Mouse (Mus musculus) MEL (cell line): ENCODE results near the gene Olfr435. TPM values are rescaled to one million over a fixed set of nuclear protein-coding genes. Genes with fewer than 3 reads are reported as not detected.

Source experiments
- DNase-seq: peaks from one replicate; pipeline ENCODE4 v3.0.0; 2011; ENCODE audit warnings: low read depth, low spot score
- H3K27ac ChIP-seq: 2 replicates; pipeline ENCODE4 v1.5.1; 2012; ENCODE audit warnings: low read depth, mild to moderate bottlenecking, control low read depth, low read length, moderate library complexity; ENCODE audit not compliant: control insufficient read depth
- H3K27me3 ChIP-seq, 2 experiments: fragments of 150-350 bp in 1 of 2; sonication (generic) in 1 of 2; 2 replicates each; pipeline ENCODE4 v1.6.1; 2012; ENCODE audit warnings: low read length in 2 of 2, mild to moderate bottlenecking in 2 of 2, improper control_type of control experiment in 1 of 2, moderate library complexity in 1 of 2; ENCODE audit not compliant: insufficient read depth in 2 of 2, control insufficient read depth in 1 of 2
- H3K36me3 ChIP-seq, 2 experiments: 2 replicates each; pipeline ENCODE4 v1.6.1; 2012 to 2014; ENCODE audit warnings: low read length in 2 of 2, improper control_type of control experiment in 1 of 2, inconsistent platforms in 1 of 2, mild to moderate bottlenecking in 1 of 2; ENCODE audit not compliant: insufficient read depth in 2 of 2, control insufficient read depth in 1 of 2
- H3K4me1 ChIP-seq, 2 experiments: fragments of 150-350 bp in 1 of 2; sonication (generic) in 1 of 2; 2 replicates each; pipeline ENCODE4 v1.6.1; 2012; ENCODE audit warnings: low read length in 2 of 2, improper control_type of control experiment in 1 of 2, mild to moderate bottlenecking in 1 of 2; ENCODE audit not compliant: insufficient read depth in 2 of 2, control insufficient read depth in 1 of 2
- H3K4me3 ChIP-seq, 2 experiments: fragments of 150-350 bp in 1 of 2; sonication (generic) in 1 of 2; 2 replicates each; pipeline ENCODE4 v1.5.1; 2012; ENCODE audit warnings: low read depth in 2 of 2, low read length in 2 of 2, mild to moderate bottlenecking in 2 of 2, moderate library complexity in 2 of 2, control low read depth in 1 of 2, improper control_type of control experiment in 1 of 2; ENCODE audit not compliant: control insufficient read depth in 1 of 2, insufficient read depth in 1 of 2
- H3K79me2 ChIP-seq: 2 replicates; pipeline ENCODE4 v1.6.1; 2012; ENCODE audit warnings: mild to moderate bottlenecking, low read length, moderate library complexity; ENCODE audit not compliant: control insufficient read depth, poor library complexity, insufficient read depth
- H3K9ac ChIP-seq: 2 replicates; pipeline ENCODE4 v1.6.1; 2012; ENCODE audit warnings: low read depth, mild to moderate bottlenecking, control low read depth, low read length, moderate library complexity; ENCODE audit not compliant: control insufficient read depth, poor library complexity, severe bottlenecking
- H3K9me3 ChIP-seq: fragments of 150-350 bp; sonication (generic); replicated peaks from 2 replicates; pipeline ENCODE4 v1.6.1; 2012; ENCODE audit warnings: mild to moderate bottlenecking, low read length, improper control_type of control experiment, moderate library complexity; ENCODE audit not compliant: insufficient read depth
- CTCF ChIP-seq, 3 experiments: IDR thresholded peaks in 2 of 3; conservative IDR thresholded peaks in 1 of 3; 2 replicates each; pipeline ENCODE4 v1.5.1; 2011 to 2012; ENCODE audit warnings: low read length in 3 of 3, low read depth in 2 of 3, mild to moderate bottlenecking in 2 of 3, improper control_type of control experiment in 1 of 3, inconsistent platforms in 1 of 3, mixed read lengths in 1 of 3, moderate library complexity in 1 of 3; ENCODE audit not compliant: control insufficient read depth in 1 of 3, insufficient read depth in 1 of 3, poor library complexity in 1 of 3, severe bottlenecking in 1 of 3
- EP300 ChIP-seq, 2 experiments: IDR thresholded peaks; 2 replicates each; pipeline ENCODE4 v1.6.1; 2011; ENCODE audit warnings: improper control_type of control experiment in 2 of 2, low read length in 2 of 2, low read depth in 1 of 2, mild to moderate bottlenecking in 1 of 2
- GATA1 ChIP-seq: IDR thresholded peaks from 2 replicates; pipeline ENCODE4 v1.6.1; 2011; ENCODE audit warnings: low read depth, low read length, improper control_type of control experiment
- HCFC1 ChIP-seq: IDR thresholded peaks from 2 replicates; pipeline ENCODE4 v1.6.1; 2012; ENCODE audit warnings: low read depth, mild to moderate bottlenecking, inconsistent platforms, low read length, improper control_type of control experiment, moderate library complexity
- JUND ChIP-seq: IDR thresholded peaks from 2 replicates; pipeline ENCODE4 v1.6.1; 2011; ENCODE audit warnings: low read depth, mild to moderate bottlenecking, improper control_type of control experiment, low read length
- MAZ ChIP-seq: IDR thresholded peaks from 2 replicates; pipeline ENCODE4 v1.6.1; 2012; ENCODE audit warnings: low read depth, mild to moderate bottlenecking, inconsistent platforms, low read length, improper control_type of control experiment
- MXI1 ChIP-seq: IDR thresholded peaks from 2 replicates; pipeline ENCODE4 v1.6.1; 2011; ENCODE audit warnings: mild to moderate bottlenecking, low read depth, low read length, improper control_type of control experiment
- MYC ChIP-seq: IDR thresholded peaks from 2 replicates; pipeline ENCODE4 v1.6.1; 2011; ENCODE audit warnings: low read depth, mild to moderate bottlenecking, low read length, improper control_type of control experiment, moderate library complexity
- NELFE ChIP-seq: IDR thresholded peaks from 2 replicates; pipeline ENCODE4 v1.6.1; 2011; ENCODE audit warnings: low read depth, low read length, improper control_type of control experiment
- POLR2AphosphoS2 ChIP-seq: IDR thresholded peaks from 2 replicates; pipeline ENCODE4 v1.6.1; 2011; ENCODE audit warnings: low read length, improper control_type of control experiment
- SIN3A ChIP-seq: IDR thresholded peaks from 2 replicates; pipeline ENCODE4 v1.6.1; 2012; ENCODE audit warnings: low read length, improper control_type of control experiment, inconsistent platforms
- SMC3 ChIP-seq: IDR thresholded peaks from 2 replicates; pipeline ENCODE4 v1.6.1; 2011; ENCODE audit warnings: low read depth, low read length, improper control_type of control experiment
- TAL1 ChIP-seq: IDR thresholded peaks from 2 replicates; pipeline ENCODE4 v1.6.1; 2012; ENCODE audit warnings: mild to moderate bottlenecking, inconsistent platforms, low read length, moderate library complexity, mixed read lengths
- USF1 ChIP-seq: IDR thresholded peaks from 2 replicates; pipeline ENCODE4 v1.6.1; 2014; ENCODE audit warnings: low read depth, mild to moderate bottlenecking, inconsistent platforms, low read length, improper control_type of control experiment, moderate library complexity
- ZC3H11A ChIP-seq: IDR thresholded peaks from 2 replicates; pipeline ENCODE4 v1.6.1; 2012; ENCODE audit warnings: low read depth, mild to moderate bottlenecking, inconsistent platforms, low read length, improper control_type of control experiment
- polyA plus RNA-seq, 2 experiments: library from polyadenylated mRNA; stranded (reverse) in 1 of 2; unstranded in 1 of 2; fragments of >175 nt in 1 of 2; fragments of >200 nt in 1 of 2; gene quantifications; 2 replicates each; pipeline versions ENCODE4 v1.2.1 to v1.2.4; 2012; ENCODE audit warnings: low replicate concordance in 2 of 2, low read depth in 1 of 2; ENCODE audit not compliant: insufficient read length in 2 of 2, insufficient read depth in 1 of 2, missing spikeins in 1 of 2
- total RNA-seq: library from RNA; depleted of rRNA; stranded (reverse); fragments of 300-350 nt; gene quantifications from 2 replicates; pipeline ENCODE4 v1.2.3, GENCODE M21; 2012; rRNA removed

The Olfr435 gene
- total RNA-seq (not detected in 2 replicates), polyA plus RNA-seq (not detected)

DNA sequence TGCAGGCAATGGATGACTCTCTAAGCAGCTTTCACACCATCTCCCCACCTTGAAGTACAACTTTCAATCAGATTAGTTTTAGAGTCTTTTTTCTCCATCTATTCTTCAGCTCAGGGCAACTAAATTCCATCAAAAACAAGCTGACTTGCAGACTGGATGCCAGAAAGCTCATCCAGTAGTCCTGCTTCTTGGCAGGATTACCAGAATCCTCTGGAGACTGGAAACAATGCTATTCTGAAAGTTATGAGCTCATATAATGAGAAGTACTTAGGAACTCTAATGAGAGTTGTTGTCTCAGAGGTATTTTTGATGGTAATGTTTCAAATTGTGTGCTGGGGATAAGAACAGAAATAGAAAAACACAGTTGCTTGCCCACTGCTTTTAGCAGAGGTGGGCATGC lies at the start of gene Olfr435:
Olfr435 (plus strand) TSS at position 366 of the 400 bp plus-strand sequence.
- no peak within 1 kb of the TSS for H3K4me3 ChIP-seq
- no peak within 1 kb of the TSS for H3K9ac ChIP-seq
- no peaks in the 10 kb centered on the region for H3K9me3 ChIP-seq
- no peaks in the 10 kb centered on the region for H3K4me1 ChIP-seq
- no peaks in the 10 kb centered on the region for H3K79me2 ChIP-seq
- no peaks in the 10 kb centered on the region for H3K27me3 ChIP-seq
- H3K27ac ChIP-seq, result no peak within 1 kb of the TSS
- no peak for DNase-seq
- TF ChIP-seq HCFC1 (no peak), MXI1 (no peak), GATA1 (no peak), TAL1 (no peak)
- H3K36me3 ChIP-seq, result no peaks in the 10 kb centered on the region

DNA sequence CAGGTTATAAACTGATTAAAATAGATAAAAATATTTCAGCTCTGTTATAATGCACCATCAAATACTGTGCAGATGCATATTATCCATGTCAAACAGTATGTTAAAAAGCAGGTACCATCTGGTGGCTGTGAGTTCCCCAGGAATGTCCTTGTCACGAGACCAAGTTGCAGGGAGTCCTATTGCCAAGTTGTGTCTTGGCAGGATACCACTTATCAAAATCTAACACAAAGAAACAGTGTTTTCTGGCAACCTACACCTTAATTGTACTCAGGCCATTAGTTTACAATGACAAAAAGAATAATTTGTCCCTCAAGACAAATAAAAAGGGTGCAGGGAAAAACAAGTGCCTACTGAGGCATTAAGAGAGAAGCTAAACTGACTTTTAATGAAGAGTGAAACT lies 37.4 kb upstream of the Olfr435 start:
- no peak overlapping the region for H3K4me3 ChIP-seq
- no peaks in the 10 kb centered on the region for H3K36me3 ChIP-seq
- TF ChIP-seq JUND, result no peak
- TF ChIP-seq CTCF (IDR thresholded peaks at IDR 0.05 in 2 of 3, conservative IDR thresholded peaks at IDR 0.05 in 1 of 3; ENCODE audit: control insufficient read depth in 1 of 3, insufficient read depth in 1 of 3, low read depth in 2 of 3, low read length in 3 of 3, poor library complexity in 1 of 3, severe bottlenecking in 1 of 3), result no peak
- H3K27me3 ChIP-seq, result no peaks in the 10 kb centered on the region
- no peaks in the 10 kb centered on the region for H3K79me2 ChIP-seq
- H3K4me1 ChIP-seq, result no peaks in the 10 kb centered on the region
- H3K9ac ChIP-seq, result no peak overlapping the region
- H3K9me3 ChIP-seq, result no peaks in the 10 kb centered on the region
- no peak for DNase-seq
- H3K27ac ChIP-seq, result no peak overlapping the region

DNA sequence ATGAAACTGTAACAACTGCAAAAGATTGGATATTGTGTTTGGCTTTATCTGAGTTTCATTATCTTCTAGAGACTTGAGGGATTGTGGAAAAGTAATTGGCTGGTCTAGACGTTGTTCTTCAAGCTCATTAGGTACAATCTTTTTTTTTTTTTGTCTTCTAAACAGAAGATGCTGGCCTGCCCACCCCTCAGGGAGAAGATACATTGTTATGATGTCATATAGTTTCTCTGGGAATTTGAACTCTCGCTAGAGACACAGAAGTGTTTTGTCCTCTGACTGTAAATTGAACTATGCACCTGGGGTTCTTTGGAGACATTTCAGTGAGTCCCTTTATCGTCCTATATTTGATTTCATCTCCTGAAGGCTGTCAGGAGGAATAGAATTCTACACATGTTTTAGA lies 34.0 kb upstream of the Olfr435 start, which contains the start of gene Olfr437:
Olfr437 (plus strand) TSS at position 301 of the 400 bp plus-strand sequence.
- Histone ChIP-seq H3K4me3 (no peak within 1 kb of the TSS), H3K79me2 (no peaks in the 10 kb centered on the region), H3K4me1 (no peaks in the 10 kb centered on the region), H3K9ac (no peak within 1 kb of the TSS), H3K27ac (no peak within 1 kb of the TSS), H3K27me3 (no peaks in the 10 kb centered on the region), H3K36me3 (no peaks in the 10 kb centered on the region), H3K9me3 (no peaks in the 10 kb centered on the region)
- no peak for DNase-seq
- TF ChIP-seq USF1, result no peak
- TF ChIP-seq SIN3A, result no peak
- TF ChIP-seq EP300 (IDR thresholded peaks at IDR 0.05; ENCODE audit: low read depth in 1 of 2, low read length in 2 of 2), result no peak
- TF ChIP-seq ZC3H11A, result no peak
- TF ChIP-seq POLR2AphosphoS2, result no peak
- TF ChIP-seq MYC, result no peak
- TF ChIP-seq NELFE, result no peak
- no peak for TF ChIP-seq SMC3
- TF ChIP-seq HCFC1, result no peak
- no peak for TF ChIP-seq MAZ
